Mouse (Mus musculus) liver, embryonic 11.5 days (tissue): ENCODE measurements around the gene Rrp15. TPM values are rescaled to one million over a fixed set of nuclear protein-coding genes. Genes with fewer than 3 reads are reported as not detected.

Source experiments
- ATAC-seq: fragments of 200-750 bp; cut with Nextera tagmentation; replicated peaks from 2 replicates; pipeline ENCODE4 v1.8.0; 2017; ENCODE audit warnings: moderate number of reproducible peaks, mild to moderate bottlenecking, moderate TSS enrichment, moderate library complexity; ENCODE audit not compliant: low FRiP score
- DNase-seq: peaks from one replicate; pipeline ENCODE4 v3.0.0-alpha.2; 2017; ENCODE audit warnings: low spot score
- H3K27ac ChIP-seq: fragments of 300-500 bp; sonication (generic); 2 replicates; pipeline ENCODE4 v1.5.1; 2014; ENCODE audit warnings: mild to moderate bottlenecking, low read depth, low read length, control low read depth
- H3K27me3 ChIP-seq: fragments of 300-500 bp; sonication (generic); replicated peaks from 2 replicates; pipeline ENCODE4 v1.6.1; 2014; ENCODE audit warnings: low read length, mixed read lengths; ENCODE audit not compliant: control insufficient read depth, insufficient read depth
- H3K36me3 ChIP-seq: fragments of 300-500 bp; sonication (generic); 2 replicates; pipeline ENCODE4 v1.6.1; 2014; ENCODE audit warnings: mild to moderate bottlenecking, low read length, moderate library complexity, mixed read lengths; ENCODE audit not compliant: control insufficient read depth, insufficient read depth
- H3K4me1 ChIP-seq: fragments of 300-500 bp; sonication (generic); replicated peaks from 2 replicates; pipeline ENCODE4 v1.6.1; 2014; ENCODE audit warnings: low read length, mixed read lengths; ENCODE audit not compliant: control insufficient read depth, insufficient read depth
- H3K4me2 ChIP-seq: fragments of 300-500 bp; sonication (generic); 2 replicates; pipeline ENCODE4 v1.6.1; 2014; ENCODE audit warnings: mild to moderate bottlenecking, control low read depth, moderate library complexity
- H3K4me3 ChIP-seq: fragments of 300-500 bp; sonication (generic); 2 replicates; pipeline ENCODE4 v1.5.1; 2014; ENCODE audit warnings: low read depth, low read length, control low read depth
- H3K9ac ChIP-seq: fragments of 300-500 bp; sonication (generic); 2 replicates; pipeline ENCODE4 v1.6.1; 2014; ENCODE audit warnings: low read depth, low read length, control low read depth
- H3K9me3 ChIP-seq: fragments of 300-500 bp; sonication (generic); 2 replicates; pipeline ENCODE4 v1.6.1; 2016; ENCODE audit warnings: low read length, inconsistent platforms, mixed read lengths; ENCODE audit not compliant: control insufficient read depth
- WGBS: fragments of 180-500 bp; shearing (Covaris S2); extraction: QIAGEN DNeasy Blood & Tissue Kit; methylation state at CpG from one replicate; pipeline ENCODE4 v1.1.7; 2014; 5-methylcytosine and 5-hydroxymethylcytosine counted together
- polyA plus RNA-seq: library from polyadenylated mRNA; unstranded; fragments of >200 nt; fragmentation: Nextera tagmentation; extraction: Ambion mirVana; gene quantifications from 2 replicates; pipeline ENCODE4 v1.2.1, GENCODE M21; 2014

Rrp15 gene
- polyA plus RNA-seq, 1 experiment from 2014 or later, result 100 TPM

GRCm38 (mm10) chr1:186695361-186695760, 53.8 kb downstream of the Rrp15 start:
- ATAC-seq (no peak), DNase-seq (no peak)
- no peaks in the 10 kb centered on the region for H3K27me3 ChIP-seq
- 75% methylated on average over 4 of the region's 4 CpGs for WGBS
- H3K4me3 ChIP-seq, result no peak overlapping the region
- H3K4me1 ChIP-seq, result no peaks in the 10 kb centered on the region
- H3K36me3 ChIP-seq, result no peaks in the 10 kb centered on the region
- no peak overlapping the region for H3K4me2 ChIP-seq
- H3K27ac ChIP-seq, result no peak overlapping the region
- H3K9ac ChIP-seq, result no peak overlapping the region
- H3K9me3 ChIP-seq, result no peaks in the 10 kb centered on the region

- DNase-seq, result no peak
- ATAC-seq, result no peak
- no peak overlapping the region for H3K4me3 ChIP-seq
- 79% methylated on average over 4 of the region's 4 CpGs for WGBS
- no peak overlapping the region for H3K4me2 ChIP-seq
- H3K4me1 ChIP-seq, result no peaks in the 10 kb centered on the region
- no peak overlapping the region for H3K9ac ChIP-seq
- H3K27me3 ChIP-seq, result no peaks in the 10 kb centered on the region
- H3K9me3 ChIP-seq, result no peaks in the 10 kb centered on the region
- H3K27ac ChIP-seq, result no peak overlapping the region
- H3K36me3 ChIP-seq, result no peaks in the 10 kb centered on the region
Observed at GRCm38 (mm10) chr1:186692370-186692769, 56.8 kb downstream of the Rrp15 start.

- H3K27ac ChIP-seq, result no peak overlapping the region
- no peak overlapping the region for H3K4me2 ChIP-seq
- H3K27me3 ChIP-seq, result no peaks in the 10 kb centered on the region
- no peak overlapping the region for H3K9ac ChIP-seq
- no peaks in the 10 kb centered on the region for H3K4me1 ChIP-seq
- DNase-seq, result no peak
- no peaks in the 10 kb centered on the region for H3K9me3 ChIP-seq
- WGBS, result 79% methylated on average over 9 of the region's 9 CpGs
- H3K36me3 ChIP-seq, result no peaks in the 10 kb centered on the region
- H3K4me3 ChIP-seq, result no peak overlapping the region
- no peak for ATAC-seq
Observed at GRCm38 (mm10) chr1:186691708-186692107, 57.5 kb downstream of the Rrp15 start.

GRCm38 (mm10) chr1:186684041-186684440, 65.1 kb downstream of the Rrp15 start:
- no peak for DNase-seq
- H3K9ac ChIP-seq, result no peak overlapping the region
- H3K9me3 ChIP-seq, result no peaks in the 10 kb centered on the region
- no peak overlapping the region for H3K27ac ChIP-seq
- no peak overlapping the region for H3K4me3 ChIP-seq
- H3K36me3 ChIP-seq, result 0 out of 2 replicates have a peak, but pooled peaks cover 2% of the 10 kb centered on the region
- WGBS, result 73% methylated on average over 3 of the region's 3 CpGs
- ATAC-seq, result no peak
- no peaks in the 10 kb centered on the region for H3K27me3 ChIP-seq
- H3K4me1 ChIP-seq, result no peaks in the 10 kb centered on the region
- H3K4me2 ChIP-seq, result no peak overlapping the region

- Histone ChIP-seq H3K27me3 (no peaks in the 10 kb centered on the region), H3K4me2 (no peak overlapping the region), H3K4me3 (no peak overlapping the region), H3K27ac (no peak overlapping the region), H3K9me3 (no peaks in the 10 kb centered on the region), H3K9ac (no peak overlapping the region), H3K36me3 (0 out of 2 replicates have a peak, but pooled peaks cover 2% of the 10 kb centered on the region), H3K4me1 (no peaks in the 10 kb centered on the region)
- no peak for ATAC-seq
- no peak for DNase-seq
- WGBS, result 75% methylated on average over 7 of the region's 7 CpGs
Observed at GRCm38 (mm10) chr1:186682606-186683005, 66.6 kb downstream of the Rrp15 start.

GRCm38 (mm10) chr1:186677614-186678013, 71.5 kb downstream of the Rrp15 start:
- no peak for DNase-seq
- Histone ChIP-seq H3K27ac (no peak overlapping the region), H3K4me1 (no peaks in the 10 kb centered on the region), H3K27me3 (no peaks in the 10 kb centered on the region), H3K9ac (no peak overlapping the region), H3K36me3 (no peaks in the 10 kb centered on the region), H3K4me2 (no peak overlapping the region), H3K9me3 (no peaks in the 10 kb centered on the region), H3K4me3 (no peak overlapping the region)
- 76% methylated on average over 12 of the region's 12 CpGs for WGBS
- ATAC-seq, result no peak

- Histone ChIP-seq H3K36me3 (no peaks in the 10 kb centered on the region), H3K9ac (no peak overlapping the region), H3K4me3 (no peak overlapping the region), H3K9me3 (no peaks in the 10 kb centered on the region), H3K4me2 (no peak overlapping the region), H3K27ac (no peak overlapping the region), H3K4me1 (no peaks in the 10 kb centered on the region), H3K27me3 (no peaks in the 10 kb centered on the region)
- ATAC-seq (no peak), DNase-seq (no peak)
- 56% methylated on average over 5 of the region's 5 CpGs for WGBS
Observed at GRCm38 (mm10) chr1:186676199-186676598, 73.0 kb downstream of the Rrp15 start.

GRCm38 (mm10) chr1:186675263-186675662, 73.9 kb downstream of the Rrp15 start:
- Histone ChIP-seq H3K9me3 (no peaks in the 10 kb centered on the region), H3K4me2 (no peak overlapping the region), H3K9ac (no peak overlapping the region), H3K36me3 (no peaks in the 10 kb centered on the region), H3K27ac (no peak overlapping the region), H3K4me3 (no peak overlapping the region), H3K27me3 (no peaks in the 10 kb centered on the region), H3K4me1 (no peaks in the 10 kb centered on the region)
- DNase-seq (no peak), ATAC-seq (no peak)
- WGBS, result 80% methylated on average over 6 of the region's 6 CpGs

- Histone ChIP-seq H3K4me2 (no peak overlapping the region), H3K9me3 (no peaks in the 10 kb centered on the region), H3K4me3 (no peak overlapping the region), H3K27ac (no peak overlapping the region), H3K9ac (no peak overlapping the region), H3K4me1 (no peaks in the 10 kb centered on the region), H3K27me3 (no peaks in the 10 kb centered on the region), H3K36me3 (no peaks in the 10 kb centered on the region)
- DNase-seq (no peak), ATAC-seq (no peak)
- 75% methylated on average over 3 of the region's 3 CpGs for WGBS
Observed at GRCm38 (mm10) chr1:186674621-186675020, 74.5 kb downstream of the Rrp15 start.
